Mouse (Mus musculus) T-cell, adult 2 months (primary cell): ENCODE results near the gene Ube2i.
"Not testable (repeated sequence)": the region's sequence is repeated elsewhere in the genome, so short reads cannot be mapped to it uniquely, and the experiment has no call there.

Experiments
- DNase-seq: peaks from one replicate; pipeline ENCODE4 v3.0.0; 2022; ENCODE audit warnings: low spot score

The Ube2i gene

DNA sequence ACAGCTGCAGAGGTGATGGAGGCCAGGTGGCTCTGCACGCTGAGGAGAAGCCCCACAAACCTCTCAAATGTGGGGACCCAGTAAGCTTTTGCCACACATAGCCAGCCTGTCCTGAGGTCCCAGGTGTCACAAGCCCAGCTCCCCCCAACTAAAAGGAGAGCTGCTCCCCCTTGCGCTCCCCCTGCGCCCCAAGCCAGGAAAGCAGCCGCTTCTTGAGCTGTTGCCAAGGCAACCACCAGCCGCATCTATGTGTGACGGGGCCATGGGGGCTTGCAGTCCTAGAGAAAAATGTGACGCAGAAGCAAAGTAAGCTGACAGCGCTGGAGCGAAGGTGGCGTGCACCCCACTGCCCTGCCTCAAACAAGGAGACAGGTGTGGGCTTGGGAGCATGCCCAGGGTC lies 20.7 kb downstream of the Ube2i start:
- peak; percentile 29 for DNase-seq

DNA sequence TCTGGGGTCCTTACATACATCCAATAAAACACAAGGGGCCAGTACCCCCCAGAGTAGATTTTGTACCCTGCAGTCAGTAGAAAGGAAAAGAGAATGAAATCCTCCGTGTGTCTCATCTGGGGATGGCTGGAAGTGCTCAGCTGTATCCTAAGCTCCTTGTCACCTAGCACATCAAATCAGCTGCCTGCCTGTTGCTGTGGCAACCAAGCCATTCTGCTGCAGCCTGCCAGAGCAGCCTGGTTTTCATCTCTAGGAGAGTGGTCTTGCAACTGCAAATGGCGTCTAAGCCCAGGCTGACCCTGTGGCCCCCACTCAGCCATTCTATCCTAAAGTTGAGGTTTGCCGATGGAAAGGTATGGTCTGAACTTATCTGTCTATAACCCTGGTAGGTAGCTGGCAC lies 21.8 kb downstream of the Ube2i start:
- DNase-seq: no peak

GRCm38 (mm10) chr17:25250181-25250835 lies 24.1 kb downstream of the Ube2i start:
- no peak for DNase-seq

- DNase-seq: peak; percentile 32
Measured at GRCm38 (mm10) chr17:25248033-25248750, 26.2 kb downstream of the Ube2i start.

DNA sequence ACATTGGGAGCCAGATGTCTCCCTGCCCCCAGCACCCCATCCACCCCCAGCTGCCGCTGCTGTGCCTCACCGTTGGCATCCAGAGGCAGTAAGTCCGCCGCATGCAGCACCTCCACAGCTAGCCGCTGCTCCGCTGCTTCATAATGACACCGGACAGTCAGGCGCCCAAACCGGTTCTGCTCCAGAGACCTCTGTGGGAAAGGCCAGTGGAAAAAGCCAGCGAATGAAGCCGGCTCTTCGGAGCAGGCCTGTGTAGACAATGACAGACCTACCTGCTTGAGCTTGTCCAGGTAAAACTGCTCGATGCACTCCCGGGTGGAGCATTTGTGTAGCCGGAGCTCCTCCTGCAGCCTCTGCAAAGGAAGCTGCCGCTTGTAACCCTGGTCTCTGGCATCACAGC lies 30.2 kb downstream of the Ube2i start:
- no peak for DNase-seq

DNA sequence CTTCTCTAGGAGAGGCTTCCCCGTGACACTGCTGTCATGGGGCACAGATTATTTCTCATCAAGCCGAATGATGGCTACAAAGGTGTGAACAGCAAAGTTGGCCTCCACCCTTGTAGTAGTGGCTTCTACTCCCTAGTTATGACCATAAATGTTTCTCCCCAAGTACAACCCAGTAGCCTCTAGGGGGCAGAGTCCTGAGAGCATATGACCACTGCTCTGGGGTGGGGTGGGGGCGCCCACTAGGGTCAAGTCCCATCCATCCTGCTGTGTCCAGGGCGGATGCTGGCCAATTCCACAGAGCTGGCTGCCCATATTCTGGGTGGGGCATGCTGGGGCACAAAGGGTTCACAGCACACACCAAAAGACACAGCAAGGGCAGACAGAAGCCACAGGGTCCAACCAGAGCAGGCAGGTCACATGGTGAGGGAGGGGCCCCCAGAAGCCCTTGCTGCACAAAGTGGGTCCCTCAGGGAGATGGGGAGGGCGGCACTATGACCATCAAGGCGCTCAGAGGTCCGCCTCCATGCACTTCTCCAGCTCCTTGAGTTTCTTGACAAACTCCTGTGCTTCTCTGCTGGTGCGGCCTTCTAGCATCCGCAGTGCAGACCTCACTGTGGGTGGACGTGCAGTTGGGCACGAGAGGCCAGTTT lies 31.2 kb downstream of the Ube2i start:
- no peak for DNase-seq

- DNase-seq: peak; percentile 88
Measured at GRCm38 (mm10) chr17:25239695-25240636, 34.5 kb downstream of the Ube2i start, which contains the start of the genes Gnptg and Tsr3. Gnptg (minus strand) TSS chr17:25240124. Tsr3 (plus strand) TSS chr17:25240170.

DNA sequence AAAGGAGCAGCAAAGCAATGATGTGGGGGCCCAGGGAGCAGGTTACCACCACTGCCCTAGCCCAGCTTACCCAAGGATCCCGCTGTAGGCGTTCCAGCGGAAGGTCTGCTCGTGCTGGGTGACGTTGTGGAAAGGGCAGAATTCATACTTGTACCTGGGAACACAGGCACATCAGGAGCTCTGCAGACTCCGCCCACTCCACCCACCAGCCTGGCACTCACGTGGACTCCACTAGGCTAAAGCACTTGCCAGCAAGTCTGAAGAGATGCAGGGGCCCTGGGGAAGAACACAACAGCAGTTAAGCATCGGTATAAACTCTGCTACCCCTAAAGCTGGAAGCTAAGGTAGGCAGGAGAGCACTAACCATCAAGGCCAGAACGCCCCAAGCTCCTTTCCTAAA lies 38.8 kb downstream of the Ube2i start:
- no peak for DNase-seq

DNA sequence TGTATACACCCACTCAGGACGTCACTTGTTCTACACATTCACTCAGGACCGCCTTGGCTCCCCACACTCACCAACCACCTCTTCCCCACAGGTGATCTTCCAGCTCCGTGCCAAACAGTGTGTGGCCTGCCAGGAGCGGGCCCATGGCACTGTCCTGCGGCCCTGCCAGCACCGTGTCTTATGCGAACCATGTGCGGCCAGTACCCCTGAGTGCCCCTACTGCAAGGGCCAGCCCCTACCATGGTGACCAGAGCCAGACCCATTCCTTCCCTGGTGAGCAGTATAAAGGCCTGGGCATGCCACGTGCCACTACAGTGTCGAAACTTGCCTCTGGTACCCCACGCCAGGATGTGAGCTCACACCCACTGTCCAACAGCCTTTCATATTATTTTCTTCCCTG lies 42.8 kb downstream of the Ube2i start:
- DNase-seq: not testable (repeated sequence)

GRCm38 (mm10) chr17:25230700-25231099 lies 43.7 kb downstream of the Ube2i start:
- no peak for DNase-seq

DNA sequence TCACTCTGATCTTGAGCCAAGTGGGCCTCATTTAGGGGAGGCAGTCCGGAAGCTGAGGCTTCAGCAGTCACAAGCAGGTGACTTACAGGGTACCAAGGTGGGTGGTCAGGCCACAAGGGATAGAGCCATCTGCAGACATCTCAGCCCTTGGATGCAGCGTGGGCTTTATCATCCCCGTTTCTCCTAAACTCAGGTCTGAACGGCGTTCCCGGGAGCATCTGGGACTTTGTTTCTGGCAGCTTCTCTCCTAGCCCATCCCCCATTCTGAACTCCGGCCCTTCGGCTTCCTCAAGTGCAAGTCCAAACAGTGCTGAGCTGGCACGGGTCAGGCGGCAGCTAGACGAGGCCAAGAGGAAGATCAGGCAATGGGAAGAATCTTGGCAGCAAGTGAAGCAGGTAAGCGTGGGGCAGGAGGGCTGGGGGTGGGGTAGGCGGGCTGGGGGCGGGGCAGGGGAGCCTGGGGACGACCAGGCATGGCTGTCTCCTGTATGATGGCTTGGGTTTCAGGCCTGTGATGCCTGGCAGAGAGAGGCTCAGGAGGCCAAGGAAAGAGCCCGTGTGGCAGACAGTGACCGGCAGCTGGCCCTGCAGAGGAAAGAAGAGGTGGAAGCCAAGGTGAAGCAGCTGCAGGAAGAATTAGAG lies 44.3 kb downstream of the Ube2i start:
- DNase-seq: not testable (repeated sequence)

DNA sequence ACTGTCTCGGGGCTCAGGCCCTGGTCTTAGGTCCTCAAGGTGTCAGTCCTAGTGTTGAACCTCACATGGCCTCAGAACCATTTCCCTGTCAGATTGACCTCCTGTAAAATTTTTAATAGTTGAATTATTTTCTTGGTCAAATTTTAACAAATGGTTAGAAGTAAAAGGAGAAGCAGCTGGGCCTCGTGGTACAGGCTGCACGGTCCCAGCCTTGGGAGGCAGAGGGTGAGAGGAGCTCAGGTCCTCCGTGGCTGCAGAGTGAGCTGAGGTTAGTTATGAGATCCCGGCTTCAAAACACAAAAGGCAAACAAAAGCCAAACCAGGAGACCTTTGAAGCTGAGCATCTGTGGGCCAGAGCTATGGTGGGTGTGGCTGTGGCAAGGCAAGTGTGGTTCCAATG lies 46.4 kb downstream of the Ube2i start:
- DNase-seq: no peak

DNA sequence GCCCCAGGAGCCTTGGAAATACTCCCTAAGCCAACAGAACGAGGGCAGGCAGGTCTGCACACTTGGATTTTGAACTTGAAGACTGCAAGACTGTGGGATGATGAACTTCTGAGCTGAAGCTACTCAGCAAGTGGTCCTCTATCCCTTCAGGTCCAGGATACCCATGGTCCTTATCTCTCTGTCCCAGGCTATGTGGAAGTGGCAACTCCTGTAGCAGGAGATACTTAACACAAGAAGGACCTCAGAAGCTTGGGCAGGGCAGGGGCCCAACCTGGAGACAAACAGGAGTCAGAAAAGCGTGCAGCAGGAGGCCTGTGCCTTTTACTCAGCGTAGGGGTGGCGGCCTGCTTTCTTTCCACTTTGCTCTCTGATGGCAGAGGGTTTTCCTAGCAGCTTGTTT lies 48.8 kb downstream of the Ube2i start:
- DNase-seq: no peak

GRCm38 (mm10) chr17:25224586-25225222 lies 49.7 kb downstream of the Ube2i start:
- peak; percentile 88 for DNase-seq

DNA sequence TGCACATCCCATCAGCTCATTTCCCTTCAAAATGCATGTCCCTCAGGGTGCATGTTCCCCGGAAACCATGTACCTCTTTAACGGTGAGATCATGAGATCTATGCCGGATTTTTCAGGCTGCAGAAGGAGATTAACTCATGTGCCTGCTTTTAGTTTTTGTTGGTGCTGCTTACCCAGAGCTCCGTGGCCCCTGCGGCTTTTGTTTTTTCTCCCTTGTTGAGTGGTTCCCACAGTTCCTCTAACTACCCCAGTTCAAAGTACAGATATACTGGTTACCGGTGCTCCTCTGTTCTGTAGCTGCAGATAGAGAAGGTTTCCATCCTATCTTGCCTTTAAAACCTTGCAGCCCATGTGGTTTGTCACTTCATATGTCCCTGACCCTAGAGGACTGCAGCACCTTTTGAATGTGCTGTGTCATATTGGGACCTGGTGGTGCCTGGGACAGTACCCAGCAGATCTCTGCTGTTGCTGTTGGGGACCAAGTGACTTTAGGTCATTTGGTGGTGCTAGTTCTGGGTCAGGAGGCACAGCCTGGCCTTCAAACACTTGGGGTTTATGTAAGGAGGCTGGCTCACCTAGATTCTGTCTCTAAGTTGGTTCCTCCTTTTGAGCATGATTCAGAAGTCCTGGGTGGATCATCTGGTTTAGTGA lies 51.3 kb downstream of the Ube2i start:
- peak; percentile 30 for DNase-seq

DNA sequence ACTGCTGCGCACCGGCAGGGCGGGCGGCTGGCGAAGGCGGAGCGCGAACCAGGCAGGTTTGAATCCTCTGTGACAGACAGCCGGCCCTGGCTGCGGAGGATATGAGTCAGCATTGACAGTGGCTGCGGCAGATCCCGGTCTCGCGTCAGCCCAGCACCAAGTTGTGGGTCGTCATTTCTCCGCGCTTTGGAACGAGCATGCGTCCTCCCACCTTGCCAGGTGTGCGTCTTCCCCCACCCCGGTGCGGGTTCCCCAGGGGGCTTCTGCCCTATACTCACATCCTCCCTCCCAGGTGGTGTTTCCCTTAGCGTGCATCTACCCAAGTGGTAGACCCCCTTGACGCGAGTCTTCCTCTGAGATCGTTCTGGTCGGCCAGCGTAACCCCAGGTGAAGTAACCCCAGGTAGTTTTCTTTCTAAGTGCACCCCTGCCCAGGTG lies 51.9 kb downstream of the Ube2i start:
- peak; percentile 41 for DNase-seq

DNA sequence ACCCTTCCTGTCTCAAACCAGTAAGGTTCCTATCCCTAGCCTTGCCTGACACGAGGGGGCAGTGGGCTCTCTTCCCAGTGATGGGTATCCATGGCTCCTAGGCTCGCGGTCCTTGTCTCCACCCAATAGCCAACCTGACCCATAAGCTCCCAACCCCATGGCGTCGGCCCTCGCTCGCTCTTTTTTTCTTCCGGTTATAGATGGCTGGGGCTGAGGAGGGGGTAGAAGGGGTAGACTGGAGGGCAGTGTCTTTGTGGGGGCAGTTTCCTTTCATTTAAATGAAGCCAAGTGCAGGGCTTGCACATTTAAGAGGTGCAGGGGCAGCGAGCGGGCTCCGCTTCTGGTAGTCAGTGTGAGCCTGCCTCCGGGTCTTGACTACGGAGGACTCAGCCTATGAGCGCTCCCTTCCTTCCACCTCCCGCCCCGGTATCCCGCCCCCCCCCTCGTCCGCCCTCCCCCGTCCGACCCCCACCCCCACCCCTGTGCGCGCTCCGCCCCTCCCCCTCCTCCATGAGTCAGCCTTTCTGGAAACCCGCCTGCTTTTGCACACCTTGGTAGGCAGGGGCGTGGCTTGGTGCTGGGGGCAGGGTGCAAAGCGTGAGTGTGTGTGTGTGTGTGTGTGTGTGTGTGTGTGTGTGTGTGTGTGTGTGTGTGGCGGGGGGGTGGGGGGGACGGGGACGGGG lies 52.5 kb downstream of the Ube2i start:
- DNase-seq: peak; percentile 67

DNA sequence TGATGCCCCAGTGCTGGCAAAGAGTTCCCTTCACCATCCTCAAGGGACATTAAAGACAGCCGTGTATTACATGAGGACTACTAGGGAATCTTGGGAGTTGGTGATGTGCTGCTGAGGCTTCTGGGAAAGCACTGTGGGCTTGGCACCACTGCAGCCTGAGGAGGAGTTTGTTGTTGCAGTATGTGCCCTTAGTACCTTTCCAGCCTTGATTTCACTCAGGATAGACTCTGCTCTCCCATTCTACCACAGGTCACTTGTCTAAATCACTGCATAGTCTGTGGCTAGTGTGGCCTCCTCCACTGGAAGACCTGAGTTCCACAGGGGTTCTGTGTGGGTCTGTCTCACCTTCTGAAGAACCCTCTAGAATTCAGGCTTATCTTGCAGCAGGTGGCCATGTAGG lies 53.7 kb downstream of the Ube2i start:
- DNase-seq: no peak

DNA sequence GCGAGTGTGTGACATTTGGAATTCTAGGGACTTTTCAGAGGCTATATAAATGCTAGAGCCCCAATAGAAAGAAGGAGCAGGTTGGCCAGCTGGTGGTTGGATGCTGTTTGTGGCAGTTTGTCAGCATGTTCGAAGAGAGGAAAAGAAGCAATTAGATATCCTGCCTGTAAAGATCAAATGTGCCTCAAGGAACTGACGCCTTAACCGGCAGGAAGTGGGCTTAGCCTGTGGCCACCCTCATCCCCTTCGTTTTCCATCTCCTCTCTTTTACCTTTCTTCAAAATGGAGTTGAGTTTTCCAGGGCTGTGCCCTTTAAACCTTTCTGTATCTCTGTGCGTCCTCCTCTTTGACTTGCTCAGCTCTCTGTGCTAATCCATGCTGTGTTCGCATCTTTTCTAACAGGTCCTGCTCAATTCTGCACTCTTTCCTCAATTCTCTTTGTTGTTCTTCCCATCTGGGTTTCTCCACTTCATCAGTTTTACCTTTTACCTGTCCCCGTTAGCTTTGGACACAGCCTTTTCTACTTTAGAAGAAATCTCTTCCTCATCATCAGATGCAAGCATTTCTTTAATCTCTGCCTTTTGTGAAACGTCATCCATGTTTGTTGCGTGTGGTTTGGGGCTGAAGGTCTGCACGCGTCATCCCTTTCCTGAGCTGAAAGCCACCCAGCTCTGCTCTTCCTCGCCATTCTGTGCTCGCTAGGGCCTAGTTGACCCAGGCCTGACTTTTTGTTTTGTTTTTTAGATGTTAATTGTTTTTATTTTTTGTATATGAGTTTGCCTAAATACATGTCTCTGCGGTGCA lies 54.7 kb downstream of the Ube2i start:
- peak; percentile 69 for DNase-seq
